Mouse (Mus musculus) hindbrain, embryonic 12.5 days (tissue): ENCODE measurements around the gene Pcif1. TPM values are rescaled to one million over a fixed set of nuclear protein-coding genes. Genes with fewer than 3 reads are reported as not detected.
A peak's percentile ranks its signal among the peaks of the same experiment; 100 is the strongest.
"Not testable (repeated sequence)": the region's sequence is repeated elsewhere in the genome, so short reads cannot be mapped to it uniquely, and the experiment has no call there.

Experiments used
- ATAC-seq: fragments of 200-750 bp; cut with Nextera tagmentation; 2 replicates; pipeline ENCODE4 v1.8.0; 2017; ENCODE audit warnings: moderate TSS enrichment; ENCODE audit not compliant: low FRiP score
- H3K27ac ChIP-seq: fragments of 300-500 bp; sonication (generic); 2 replicates; pipeline ENCODE4 v1.5.1; 2016; ENCODE audit warnings: mild to moderate bottlenecking
- H3K27me3 ChIP-seq: fragments of 300-500 bp; sonication (generic); 2 replicates; pipeline ENCODE4 v1.6.1; 2016; ENCODE audit warnings: mild to moderate bottlenecking
- H3K36me3 ChIP-seq: fragments of 300-500 bp; sonication (generic); 2 replicates; pipeline ENCODE4 v1.6.1; 2016; ENCODE audit warnings: mild to moderate bottlenecking
- H3K4me1 ChIP-seq: fragments of 300-500 bp; sonication (generic); 2 replicates; pipeline ENCODE4 v1.6.1; 2016
- H3K4me2 ChIP-seq: fragments of 300-500 bp; sonication (generic); replicated peaks from 2 replicates; pipeline ENCODE4 v1.6.1; 2016; ENCODE audit warnings: mild to moderate bottlenecking
- H3K4me3 ChIP-seq: fragments of 300-500 bp; sonication (generic); 2 replicates; pipeline ENCODE4 v1.5.1; 2016; ENCODE audit warnings: mild to moderate bottlenecking
- H3K9ac ChIP-seq: fragments of 300-500 bp; sonication (generic); 2 replicates; pipeline ENCODE4 v1.6.1; 2016; ENCODE audit warnings: mild to moderate bottlenecking, moderate library complexity
- H3K9me3 ChIP-seq: fragments of 300-500 bp; sonication (generic); replicated peaks from 2 replicates; pipeline ENCODE4 v1.6.1; 2016; ENCODE audit warnings: mild to moderate bottlenecking
- WGBS: fragments of 180-500 bp; shearing (Covaris S2); methylation state at CpG from one replicate; pipeline ENCODE4 v1.1.7; 2016; 5-methylcytosine and 5-hydroxymethylcytosine counted together
- polyA plus RNA-seq: library from polyadenylated mRNA; unstranded; fragments of >200 nt; fragmentation: Nextera tagmentation; extraction: Ambion mirVana; gene quantifications from 2 replicates; pipeline ENCODE4 v1.2.1, GENCODE M21; 2016

Gene Pcif1
- polyA plus RNA-seq, 1 experiment from 2014 or later: 85.2 TPM

DNA sequence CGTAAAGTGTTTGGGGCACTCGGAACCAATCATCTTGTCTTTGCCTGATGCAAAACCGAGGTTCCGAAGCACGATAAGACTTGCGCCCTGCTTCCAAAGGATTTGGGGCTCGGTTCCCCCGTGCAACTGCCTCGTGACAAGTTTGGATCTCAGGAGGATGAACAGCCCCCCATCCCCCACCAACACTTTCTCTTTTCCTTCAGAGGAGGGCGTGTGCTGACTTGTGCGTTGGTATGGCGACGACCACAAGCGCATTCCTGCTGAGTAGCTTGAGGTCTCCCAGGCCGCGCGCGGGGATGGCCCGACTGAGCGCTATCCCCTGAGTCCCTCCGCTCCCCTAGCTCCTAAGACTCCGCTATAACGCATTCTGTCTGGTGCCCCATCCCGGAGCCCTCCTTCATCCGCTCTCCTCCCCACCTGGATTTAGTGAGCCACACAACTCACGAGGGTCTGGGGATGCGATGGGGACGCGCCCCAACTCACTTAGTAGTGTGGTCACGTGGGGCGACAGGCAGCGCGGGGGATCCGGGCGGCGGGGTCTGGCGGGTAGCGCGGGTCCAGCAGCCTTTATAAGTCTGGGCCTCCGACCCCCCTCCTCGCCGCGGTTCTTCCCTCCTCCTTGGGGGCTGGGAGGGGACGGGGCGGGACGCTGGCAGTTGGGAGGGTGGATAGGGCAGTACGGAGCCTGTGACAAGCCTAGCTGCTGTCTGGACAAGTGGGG, 21.8 kb upstream of the Pcif1 start, which contains the start of gene Pltp:
TSS of gene Pltp (minus strand) at position 611 of the 721 bp plus-strand sequence.
- peaks cover 34% of the 10 kb centered on the region for H3K27me3 ChIP-seq
- WGBS: under 1% methylated on average over 44 of the region's 47 CpGs
- H3K4me2 ChIP-seq: peak within 1 kb of the TSS; percentile 90
- peak; percentile 85 for ATAC-seq
- no peaks in the 10 kb centered on the region for H3K9me3 ChIP-seq
- H3K4me3 ChIP-seq: peak within 1 kb of the TSS; percentile 42
- H3K9ac ChIP-seq: peak within 1 kb of the TSS; percentile 52
- peak within 1 kb of the TSS; percentile 41; the same call in 1 of the 2 replicates for H3K27ac ChIP-seq
- peaks cover 27% of the 10 kb centered on the region for H3K4me1 ChIP-seq
- H3K36me3 ChIP-seq: no peaks in the 10 kb centered on the region

DNA sequence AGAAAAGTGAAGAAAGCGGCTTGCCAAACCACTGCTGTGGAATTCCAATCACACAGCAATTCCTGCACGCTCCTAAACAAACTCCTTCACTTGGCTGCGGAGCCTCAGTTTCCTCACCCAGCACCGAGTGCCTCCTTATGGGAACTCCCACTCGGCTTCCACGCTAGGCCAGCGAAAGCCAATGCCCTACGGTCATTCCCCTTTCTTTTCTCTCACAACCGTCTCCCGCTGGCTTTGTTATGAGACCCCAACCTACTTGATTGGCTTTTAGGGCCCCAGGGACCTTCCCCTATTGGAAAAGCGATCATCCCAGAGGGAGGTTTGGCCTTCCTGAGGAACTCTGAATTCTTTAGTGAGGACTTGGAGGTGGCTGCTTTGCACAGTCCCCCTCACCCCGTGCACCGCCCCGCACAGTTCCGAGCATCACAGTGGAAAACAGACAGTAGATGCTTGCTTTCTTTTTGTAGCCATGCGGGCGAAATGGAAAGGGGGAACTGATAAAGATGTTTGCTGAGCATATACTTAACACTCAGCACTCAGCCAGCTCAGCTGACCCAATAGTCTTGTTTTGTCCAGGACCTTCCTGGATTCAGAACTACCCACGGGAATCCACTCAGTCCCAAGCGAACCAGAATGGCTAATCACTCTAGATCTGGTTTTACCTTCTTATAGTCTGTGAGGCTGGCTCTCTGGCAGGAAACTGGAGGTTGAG, 21.1 kb upstream of the Pcif1 start:
- H3K9ac ChIP-seq: peak overlapping the region; percentile 52
- under 1% methylated on average over 19 of the region's 19 CpGs for WGBS
- H3K9me3 ChIP-seq: no peaks in the 10 kb centered on the region
- peak overlapping the region; percentile 42 for H3K4me3 ChIP-seq
- H3K27me3 ChIP-seq: peaks cover 34% of the 10 kb centered on the region
- peaks cover 30% of the 10 kb centered on the region for H3K4me1 ChIP-seq
- no peak overlapping the region for H3K27ac ChIP-seq
- peak; percentile 24; the same call in 1 of the 2 replicates for ATAC-seq
- H3K4me2 ChIP-seq: peak overlapping the region; percentile 90
- H3K36me3 ChIP-seq: no peaks in the 10 kb centered on the region

- H3K9me3 ChIP-seq: no peaks in the 10 kb centered on the region
- no peaks in the 10 kb centered on the region for H3K36me3 ChIP-seq
- H3K27ac ChIP-seq: no peak overlapping the region
- H3K4me2 ChIP-seq: no peak overlapping the region
- H3K9ac ChIP-seq: no peak overlapping the region
- no peak for ATAC-seq
- 51% methylated on average over 2 of the region's 2 CpGs for WGBS
- no peak overlapping the region for H3K4me3 ChIP-seq
- H3K27me3 ChIP-seq: peaks cover 32% of the 10 kb centered on the region
- H3K4me1 ChIP-seq: peaks cover 30% of the 10 kb centered on the region
Observed at GRCm38 (mm10) chr2:164859155-164859554, 19.9 kb upstream of the Pcif1 start.

DNA sequence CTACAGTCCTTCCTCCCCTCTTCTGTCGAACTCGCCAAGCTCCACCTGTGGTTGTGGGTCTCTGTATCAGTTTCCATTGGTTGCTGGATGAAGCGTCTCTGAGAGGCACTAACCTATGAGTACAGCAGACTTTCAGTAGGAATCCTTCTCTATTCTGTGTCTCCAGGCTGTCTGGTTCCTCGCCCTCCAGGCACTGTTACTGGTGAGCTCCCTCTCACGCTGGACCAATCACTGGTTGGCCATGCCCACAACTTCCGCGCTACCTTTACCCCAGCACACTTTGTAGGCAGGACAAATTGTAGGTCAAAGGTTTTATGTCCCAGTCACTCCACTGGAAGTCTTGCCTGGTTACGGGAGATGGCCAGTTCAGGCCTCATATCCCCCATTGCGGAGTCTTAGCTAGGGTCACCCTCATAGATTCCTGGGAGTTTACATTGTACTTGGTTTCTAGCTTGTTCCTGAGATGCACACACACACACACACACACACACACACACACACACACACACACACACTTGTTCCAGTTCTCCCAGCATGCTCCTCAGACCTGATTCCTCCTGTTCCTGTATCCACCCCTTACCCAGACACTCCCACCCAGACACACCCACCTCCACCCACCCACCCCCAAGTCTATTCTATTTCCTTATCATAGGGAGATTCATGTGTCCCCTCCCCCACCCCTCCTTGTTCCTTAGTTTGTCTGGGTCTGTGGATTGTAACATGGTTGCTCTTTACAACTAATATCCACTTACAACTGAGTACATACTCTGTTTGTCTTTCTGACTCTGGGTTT, 19.3 kb upstream of the Pcif1 start:
- H3K4me2 ChIP-seq: no peak overlapping the region
- no peaks in the 10 kb centered on the region for H3K9me3 ChIP-seq
- peaks cover 30% of the 10 kb centered on the region for H3K4me1 ChIP-seq
- no peak for ATAC-seq
- 50% methylated on average over 9 of the region's 9 CpGs for WGBS
- H3K27me3 ChIP-seq: peaks cover 30% of the 10 kb centered on the region
- H3K4me3 ChIP-seq: no peak overlapping the region
- H3K36me3 ChIP-seq: no peaks in the 10 kb centered on the region
- H3K9ac ChIP-seq: no peak overlapping the region
- H3K27ac ChIP-seq: no peak overlapping the region

DNA sequence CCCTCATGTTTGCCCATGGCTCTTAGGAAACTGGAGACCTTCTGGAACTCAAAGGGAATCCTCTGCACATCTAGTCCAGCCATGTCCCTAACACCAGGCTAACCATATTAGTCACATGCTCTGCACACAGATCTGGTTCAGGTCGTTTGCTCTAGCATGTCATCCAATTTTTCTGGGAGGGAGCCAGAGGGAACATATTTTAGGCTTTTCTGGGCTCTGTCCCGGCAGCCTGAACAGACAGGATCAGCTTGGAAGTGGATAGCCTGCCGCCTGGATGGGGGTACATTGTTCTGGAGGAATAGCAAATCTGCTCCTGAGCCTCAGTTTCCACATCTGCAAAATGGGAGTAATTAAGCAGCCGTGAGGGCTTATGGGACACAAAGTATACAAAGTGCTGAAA, 18.0 kb upstream of the Pcif1 start:
- WGBS: 75% methylated on average over 4 of the region's 4 CpGs
- no peaks in the 10 kb centered on the region for H3K9me3 ChIP-seq
- no peak for ATAC-seq
- H3K4me1 ChIP-seq: peaks cover 30% of the 10 kb centered on the region
- H3K27ac ChIP-seq: no peak overlapping the region
- no peak overlapping the region for H3K9ac ChIP-seq
- peaks cover 26% of the 10 kb centered on the region for H3K27me3 ChIP-seq
- H3K36me3 ChIP-seq: no peaks in the 10 kb centered on the region
- H3K4me3 ChIP-seq: no peak overlapping the region
- H3K4me2 ChIP-seq: no peak overlapping the region

DNA sequence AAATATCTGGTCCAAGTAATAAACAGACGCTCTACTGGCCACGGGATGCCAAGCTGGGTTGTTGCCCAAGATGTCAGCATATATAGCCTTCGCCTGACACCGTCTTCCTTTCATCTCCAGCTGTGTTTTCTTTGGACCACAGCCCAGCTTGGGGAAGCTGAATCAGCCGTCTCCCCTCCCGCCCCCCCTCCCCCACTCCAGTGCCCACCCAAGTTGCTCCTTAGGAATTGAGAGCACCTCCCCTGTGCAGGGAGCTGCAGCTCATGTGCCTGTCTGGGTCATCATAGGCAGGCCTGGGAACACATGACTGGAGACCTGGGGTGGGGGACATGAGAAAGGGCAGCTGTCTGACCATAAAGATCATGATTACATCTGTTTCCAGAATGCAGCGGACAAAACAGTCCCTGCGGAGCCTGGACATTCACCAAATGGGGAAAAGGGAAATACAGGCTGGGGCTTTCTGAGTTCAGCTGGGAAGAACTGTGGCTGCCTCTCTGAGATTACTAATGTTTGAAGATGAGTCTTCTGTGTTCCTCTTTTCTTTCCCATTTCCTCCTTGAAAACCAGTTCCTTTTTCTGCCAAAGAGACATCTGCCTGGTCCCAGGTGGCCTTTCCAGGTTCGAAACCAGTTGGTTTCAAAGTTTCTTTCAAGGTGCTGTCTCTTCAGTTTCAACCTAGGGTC, 16.8 kb upstream of the Pcif1 start:
- no peak for ATAC-seq

DNA sequence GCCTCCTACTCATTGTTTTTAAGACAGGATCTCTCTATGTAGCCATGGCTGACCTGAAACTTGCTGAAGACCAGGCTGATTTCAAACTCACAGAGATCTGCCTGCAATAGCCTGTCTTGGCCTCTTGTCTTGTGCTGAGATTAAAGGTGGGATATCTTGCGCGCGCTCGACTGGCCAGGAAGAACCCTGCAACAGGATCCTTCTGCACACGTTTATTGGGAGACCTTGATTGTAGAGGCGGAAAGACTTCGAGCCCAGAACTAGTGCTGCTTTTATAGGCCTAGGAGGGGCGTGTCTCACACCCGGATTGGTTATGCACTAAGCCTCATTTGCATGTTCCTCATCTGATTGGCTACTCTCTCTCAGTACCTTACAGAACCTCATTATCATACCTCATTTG, 15.7 kb upstream of the Pcif1 start:
- whole genome bisulfite sequencing: 88% methylated on average over 9 of the region's 9 CpGs
- not testable (repeated sequence) for H3K4me1 ChIP-seq, H3K9ac ChIP-seq, H3K27ac ChIP-seq, H3K27me3 ChIP-seq, H3K36me3 ChIP-seq, ATAC-seq, H3K4me3 ChIP-seq, H3K4me2 ChIP-seq, H3K9me3 ChIP-seq

More for the DNA sequence above, 16.8 kb upstream of the Pcif1 start:
- Histone ChIP-seq H3K4me3 (no peak overlapping the region), H3K27me3 (peaks cover 14% of the 10 kb centered on the region), H3K9me3 (no peaks in the 10 kb centered on the region), H3K27ac (no peak overlapping the region), H3K36me3 (no peaks in the 10 kb centered on the region), H3K4me2 (no peak overlapping the region), H3K4me1 (peaks cover 17% of the 10 kb centered on the region), H3K9ac (no peak overlapping the region)
- WGBS: 48% methylated on average over 9 of the region's 9 CpGs

DNA sequence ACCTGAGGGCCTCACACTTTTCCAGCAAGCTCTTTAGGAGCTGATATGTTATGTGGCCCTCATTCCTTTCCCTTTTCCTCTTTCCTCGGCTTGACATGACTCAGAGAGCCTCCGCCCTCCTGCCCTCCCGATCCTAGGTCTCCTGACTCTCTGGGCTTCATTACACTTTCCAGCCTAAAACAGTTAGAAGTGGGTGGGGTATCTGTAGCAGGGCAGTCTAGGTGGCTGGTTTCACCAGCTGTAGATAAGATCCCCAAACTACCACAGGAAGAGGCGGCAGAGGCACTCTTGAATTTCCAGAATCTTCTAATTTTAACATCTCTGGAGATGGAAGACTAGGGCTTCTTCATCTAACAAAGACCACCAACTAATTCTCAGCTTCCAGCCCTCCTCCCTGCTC, 14.5 kb upstream of the Pcif1 start:
- Histone ChIP-seq H3K9ac (no peak overlapping the region), H3K9me3 (no peaks in the 10 kb centered on the region), H3K27me3 (peaks cover 2% of the 10 kb centered on the region; the same call in 1 of the 2 replicates), H3K4me2 (no peak overlapping the region), H3K27ac (no peak overlapping the region), H3K36me3 (no peaks in the 10 kb centered on the region), H3K4me3 (no peak overlapping the region), H3K4me1 (peaks cover 8% of the 10 kb centered on the region; the same call in 1 of the 2 replicates)
- 85% methylated on average over 4 of the region's 4 CpGs for WGBS
- ATAC-seq: no peak

- H3K4me2 ChIP-seq: no peak overlapping the region
- H3K36me3 ChIP-seq: no peaks in the 10 kb centered on the region
- ATAC-seq: no peak
- WGBS: 65% methylated on average over 16 of the region's 16 CpGs
- peaks cover 6% of the 10 kb centered on the region; the same call in 1 of the 2 replicates for H3K4me1 ChIP-seq
- no peaks in the 10 kb centered on the region for H3K27me3 ChIP-seq
- no peak overlapping the region for H3K4me3 ChIP-seq
- H3K9ac ChIP-seq: peak overlapping the region; percentile 18; the same call in 1 of the 2 replicates
- no peaks in the 10 kb centered on the region for H3K9me3 ChIP-seq
- no peak overlapping the region for H3K27ac ChIP-seq
Observed at GRCm38 (mm10) chr2:164866741-164867551, 12.2 kb upstream of the Pcif1 start.

DNA sequence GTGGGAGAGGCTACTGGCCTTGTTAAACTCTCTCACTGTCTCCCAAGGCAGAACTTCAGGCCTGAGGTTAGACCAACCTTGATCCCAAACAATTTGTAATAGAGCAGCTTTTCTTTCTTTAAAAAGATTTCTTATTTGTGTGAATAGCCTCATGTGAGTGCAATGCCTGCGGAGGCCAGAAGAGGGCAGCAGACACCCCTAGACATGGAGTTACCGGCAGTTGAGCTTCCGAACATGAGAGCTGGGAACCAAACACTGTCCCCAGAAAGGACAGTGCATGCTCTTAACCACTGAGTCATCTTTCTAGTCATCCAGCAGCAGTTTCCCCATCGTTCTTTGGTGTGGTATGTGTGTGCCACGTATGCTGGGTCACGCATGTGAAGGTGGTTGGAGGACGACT, 11.5 kb upstream of the Pcif1 start:
- Histone ChIP-seq H3K4me2 (no peak overlapping the region), H3K9me3 (no peaks in the 10 kb centered on the region), H3K4me3 (no peak overlapping the region), H3K27ac (no peak overlapping the region), H3K27me3 (no peaks in the 10 kb centered on the region), H3K4me1 (no peaks in the 10 kb centered on the region), H3K36me3 (no peaks in the 10 kb centered on the region), H3K9ac (no peak overlapping the region)
- WGBS: 91% methylated on average over 7 of the region's 7 CpGs
- ATAC-seq: no peak

DNA sequence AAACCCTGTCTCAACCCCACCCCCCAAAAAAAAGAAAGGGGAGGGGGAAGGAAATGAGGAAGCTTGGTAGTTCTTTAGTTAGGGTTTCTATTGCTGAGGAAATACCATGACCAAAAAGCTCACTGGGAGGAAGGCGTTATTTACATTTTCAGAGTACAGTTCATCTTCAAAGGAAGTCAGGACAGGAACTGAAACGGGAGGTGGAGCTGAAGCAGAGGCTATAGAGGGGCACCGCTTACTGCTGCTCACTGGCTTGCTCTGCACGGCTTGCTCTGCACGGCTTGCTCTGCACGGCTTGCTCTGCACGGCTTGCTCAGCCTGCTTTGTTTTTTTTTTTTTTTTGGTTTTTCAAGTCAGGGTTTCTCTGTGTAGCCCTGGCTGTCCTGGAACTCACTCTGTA, 10.6 kb upstream of the Pcif1 start:
- no peaks in the 10 kb centered on the region for H3K27me3 ChIP-seq
- H3K27ac ChIP-seq: no peak overlapping the region
- H3K9me3 ChIP-seq: no peaks in the 10 kb centered on the region
- H3K4me3 ChIP-seq: no peak overlapping the region
- no peaks in the 10 kb centered on the region for H3K4me1 ChIP-seq
- 82% methylated on average over 7 of the region's 7 CpGs for WGBS
- no peaks in the 10 kb centered on the region for H3K36me3 ChIP-seq
- H3K9ac ChIP-seq: no peak overlapping the region
- no peak overlapping the region for H3K4me2 ChIP-seq
- ATAC-seq: no peak
